Mouse (Mus musculus) midbrain, embryonic 11.5 days (tissue): ENCODE data around the gene Cxcl10. TPM values are rescaled to one million over a fixed set of nuclear protein-coding genes. Genes with fewer than 3 reads are reported as not detected.

ENCODE experiments used
- ATAC-seq: fragments of 200-750 bp; cut with Nextera tagmentation; 2 replicates; pipeline ENCODE4 v1.8.0; 2017; ENCODE audit warnings: moderate TSS enrichment, moderate library complexity; ENCODE audit not compliant: low FRiP score
- DNase-seq: peaks from one replicate; pipeline ENCODE4 v3.0.0; 2015; ENCODE audit warnings: low spot score; ENCODE audit errors: missing footprints
- H3K27ac ChIP-seq: fragments of 300-500 bp; sonication (generic); 2 replicates; pipeline ENCODE4 v1.5.1; 2014; ENCODE audit warnings: low read depth, low read length
- H3K27me3 ChIP-seq: fragments of 300-500 bp; sonication (generic); 2 replicates; pipeline ENCODE4 v1.6.1; 2014; ENCODE audit warnings: mild to moderate bottlenecking, low read length, moderate library complexity, mixed read lengths; ENCODE audit not compliant: control insufficient read depth, insufficient read depth
- H3K36me3 ChIP-seq: fragments of 300-500 bp; sonication (generic); 2 replicates; pipeline ENCODE4 v1.6.1; 2014; ENCODE audit warnings: mild to moderate bottlenecking, low read length, moderate library complexity, mixed read lengths; ENCODE audit not compliant: control insufficient read depth, insufficient read depth
- H3K4me1 ChIP-seq: fragments of 300-500 bp; sonication (generic); 2 replicates; pipeline ENCODE4 v1.6.1; 2014; ENCODE audit warnings: low read length; ENCODE audit not compliant: control insufficient read depth, insufficient read depth
- H3K4me2 ChIP-seq: fragments of 300-500 bp; sonication (generic); 2 replicates; pipeline ENCODE4 v1.6.1; 2014; ENCODE audit warnings: mild to moderate bottlenecking, moderate library complexity
- H3K4me3 ChIP-seq: fragments of 300-500 bp; sonication (generic); 2 replicates; pipeline ENCODE4 v1.5.1; 2014; ENCODE audit warnings: low read depth, low read length
- H3K9ac ChIP-seq: fragments of 300-500 bp; sonication (generic); 2 replicates; pipeline ENCODE4 v1.6.1; 2014; ENCODE audit warnings: low read length
- H3K9me3 ChIP-seq: fragments of 300-500 bp; sonication (generic); 2 replicates; pipeline ENCODE4 v1.6.1; 2016; ENCODE audit warnings: low read length; ENCODE audit not compliant: control insufficient read depth
- WGBS: fragments of 180-500 bp; shearing (Covaris S2); extraction: QIAGEN DNeasy Blood & Tissue Kit; methylation state at CpG from one replicate; pipeline ENCODE4 v1.1.7; 2014; 5-methylcytosine and 5-hydroxymethylcytosine counted together
- polyA plus RNA-seq: library from polyadenylated mRNA; unstranded; fragments of >200 nt; fragmentation: Nextera tagmentation; extraction: Ambion mirVana; gene quantifications from 2 replicates; pipeline ENCODE4 v1.2.1, GENCODE M21; 2014

Cxcl10 gene
- polyA plus RNA-seq, 1 experiment from 2014 or later: 0.33 TPM

DNA sequence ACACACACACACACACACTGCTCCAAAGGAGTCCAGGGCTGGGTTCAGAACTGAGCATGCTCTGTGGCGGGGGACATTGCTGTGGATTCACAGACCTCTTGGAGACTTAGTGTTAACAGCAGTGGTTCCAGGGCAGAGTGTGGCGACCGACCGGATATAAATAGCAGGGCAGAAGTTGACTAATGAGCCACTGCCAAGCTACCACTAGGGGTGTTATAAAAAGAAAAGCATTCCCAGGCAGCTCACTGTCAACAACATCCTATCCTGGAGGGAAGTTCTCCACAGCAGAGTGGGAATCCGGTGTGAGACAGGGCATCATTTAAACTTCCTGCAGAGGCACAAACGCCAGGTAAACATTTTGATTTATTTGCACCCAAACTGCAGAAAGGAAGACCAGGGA lies 38.0 kb upstream of the Cxcl10 start:
- H3K27ac ChIP-seq: no peak overlapping the region
- H3K4me2 ChIP-seq: no peak overlapping the region
- WGBS: 63% methylated on average over 6 of the region's 6 CpGs
- no peaks in the 10 kb centered on the region for H3K9me3 ChIP-seq
- no peak overlapping the region for H3K4me3 ChIP-seq
- ATAC-seq (no peak), DNase-seq (peak; percentile 75)
- H3K4me1 ChIP-seq: no peaks in the 10 kb centered on the region
- no peaks in the 10 kb centered on the region for H3K36me3 ChIP-seq
- no peak overlapping the region for H3K9ac ChIP-seq
- peaks cover 3% of the 10 kb centered on the region for H3K27me3 ChIP-seq

DNA sequence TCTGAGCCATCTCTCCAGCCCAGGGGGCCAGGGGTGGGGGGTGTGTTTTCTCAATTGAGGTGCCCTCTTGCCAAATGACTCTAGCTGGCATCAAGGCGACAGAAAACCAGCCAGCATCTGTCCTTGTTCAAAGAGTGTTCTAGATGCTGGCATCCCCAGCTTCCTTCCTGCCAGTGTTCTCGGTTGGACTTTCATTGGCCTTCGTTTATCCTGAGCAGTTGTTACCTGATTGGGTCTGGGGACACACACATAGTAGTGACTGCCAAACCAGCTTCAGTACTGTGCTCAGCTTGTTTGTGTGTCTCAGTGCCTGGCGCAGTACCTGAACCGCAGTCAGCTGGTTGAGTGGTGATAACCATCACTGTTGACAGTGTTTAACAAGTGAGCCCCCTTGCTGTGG lies 37.4 kb upstream of the Cxcl10 start:
- Histone ChIP-seq H3K4me2 (no peak overlapping the region), H3K9ac (no peak overlapping the region), H3K27ac (no peak overlapping the region), H3K4me1 (no peaks in the 10 kb centered on the region), H3K36me3 (no peaks in the 10 kb centered on the region), H3K27me3 (peaks cover 2% of the 10 kb centered on the region; the same call in 1 of the 2 replicates), H3K9me3 (no peaks in the 10 kb centered on the region), H3K4me3 (no peak overlapping the region)
- peak; percentile 44 for DNase-seq
- no peak for ATAC-seq
- WGBS: 88% methylated on average over 5 of the region's 5 CpGs

DNA sequence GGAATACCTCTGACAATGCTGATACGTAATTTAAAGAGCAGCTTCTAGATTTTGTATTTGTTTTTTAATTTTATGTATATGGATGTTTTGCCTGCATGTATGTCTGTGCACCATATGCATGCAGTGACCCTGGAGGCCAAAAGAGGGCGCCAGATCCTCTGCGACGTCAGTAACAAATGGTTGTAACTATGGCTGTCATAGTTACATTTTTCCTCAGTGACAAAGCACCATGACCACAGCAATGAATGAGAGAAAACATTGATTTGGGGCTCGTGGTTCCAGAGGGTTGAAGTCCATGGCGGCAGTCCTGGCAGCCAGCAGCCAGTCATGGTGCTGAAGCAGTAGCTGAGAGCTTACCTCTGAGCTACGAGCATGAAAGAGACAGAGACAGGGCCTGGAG lies 36.2 kb upstream of the Cxcl10 start:
- H3K9me3 ChIP-seq: no peaks in the 10 kb centered on the region
- no peak overlapping the region for H3K27ac ChIP-seq
- WGBS: 43% methylated on average over 7 of the region's 7 CpGs
- ATAC-seq (no peak), DNase-seq (peak; percentile 88)
- no peak overlapping the region for H3K4me3 ChIP-seq
- no peaks in the 10 kb centered on the region for H3K27me3 ChIP-seq
- H3K4me1 ChIP-seq: no peaks in the 10 kb centered on the region
- no peak overlapping the region for H3K9ac ChIP-seq
- H3K4me2 ChIP-seq: no peak overlapping the region
- H3K36me3 ChIP-seq: no peaks in the 10 kb centered on the region

DNA sequence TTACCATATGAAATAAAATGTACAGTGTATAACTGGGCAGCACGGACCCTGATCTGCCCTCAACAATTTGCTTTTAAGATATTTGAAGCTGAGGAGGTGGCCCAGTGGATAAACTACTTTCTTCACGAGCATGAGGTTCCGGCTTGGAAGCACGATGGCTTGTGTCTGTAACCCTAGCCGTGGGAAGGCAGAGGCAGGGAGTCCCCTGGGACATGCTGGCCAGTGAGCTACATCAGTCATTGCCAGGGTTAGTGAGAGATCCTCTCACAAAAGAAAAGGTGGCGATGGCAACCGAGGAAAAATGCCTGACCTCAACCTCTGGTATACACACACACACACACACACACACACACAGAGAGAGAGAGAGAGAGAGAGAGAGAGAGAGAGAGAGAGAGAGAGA lies 35.1 kb upstream of the Cxcl10 start:
- no peaks in the 10 kb centered on the region for H3K4me1 ChIP-seq
- WGBS: 65% methylated on average over 7 of the region's 7 CpGs
- peak; percentile 38; the same call in 1 of the 2 replicates for ATAC-seq
- no peak overlapping the region for H3K9ac ChIP-seq
- H3K27ac ChIP-seq: no peak overlapping the region
- H3K4me3 ChIP-seq: no peak overlapping the region
- DNase-seq: peak; percentile 88
- no peaks in the 10 kb centered on the region for H3K9me3 ChIP-seq
- H3K36me3 ChIP-seq: no peaks in the 10 kb centered on the region
- H3K27me3 ChIP-seq: no peaks in the 10 kb centered on the region
- H3K4me2 ChIP-seq: no peak overlapping the region

DNA sequence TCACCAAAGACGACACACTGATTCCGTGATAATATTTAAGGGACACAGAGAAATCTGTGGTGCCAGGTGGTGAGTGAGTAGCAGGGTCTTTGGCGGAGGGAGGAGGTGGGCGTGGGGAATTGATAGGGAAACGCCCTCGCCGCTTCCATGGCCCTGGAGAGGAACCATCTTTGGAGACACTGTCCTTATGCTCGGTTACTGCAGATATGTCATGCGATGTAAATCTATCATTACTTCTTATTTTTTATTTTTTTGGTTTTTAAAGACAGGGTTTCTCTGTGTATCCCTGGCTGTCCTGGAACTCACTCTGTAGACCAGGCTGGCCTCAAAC lies 33.6 kb upstream of the Cxcl10 start:
- Histone ChIP-seq H3K9me3 (no peaks in the 10 kb centered on the region), H3K4me3 (no peak overlapping the region)

DNA sequence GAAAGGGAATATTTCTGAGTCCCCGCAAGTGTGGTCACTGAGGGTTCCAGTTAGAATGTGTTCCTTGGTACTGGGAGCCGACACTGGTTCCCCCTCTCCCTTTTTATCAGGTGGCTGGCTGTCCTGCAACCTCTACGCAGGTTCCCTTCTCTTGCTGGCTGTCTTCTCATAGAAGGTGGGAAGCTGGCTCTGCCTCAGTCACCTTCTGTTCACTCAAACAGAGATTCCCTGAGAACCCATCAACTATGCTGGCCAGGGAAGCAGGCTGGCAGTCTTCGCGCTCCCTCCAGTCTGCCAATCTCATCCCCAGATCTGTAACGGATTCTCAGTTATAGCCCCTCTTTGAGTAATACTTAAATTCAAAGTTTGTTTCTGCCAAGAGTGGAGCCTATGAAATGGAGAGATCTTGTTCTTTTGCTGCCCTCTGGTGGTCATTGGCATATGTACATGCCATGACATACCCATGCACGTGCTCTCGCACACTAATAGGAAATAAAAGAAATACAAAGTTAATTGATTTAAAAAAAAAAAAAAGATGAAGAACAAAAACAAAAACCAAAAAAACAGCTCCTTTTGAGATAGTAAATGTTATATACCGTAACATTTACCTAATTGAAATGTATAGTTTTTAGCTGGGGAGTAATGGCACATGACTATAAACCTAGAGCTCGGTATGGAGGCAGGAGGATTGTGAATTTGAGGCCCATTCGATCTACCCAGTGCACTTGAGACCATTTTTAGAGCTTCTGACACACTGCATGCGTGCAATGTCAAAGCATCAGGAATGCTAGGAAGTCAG lies 33.1 kb upstream of the Cxcl10 start:
- no peak overlapping the region for H3K27ac ChIP-seq
- H3K4me2 ChIP-seq: no peak overlapping the region
- ATAC-seq (peak; percentile 75), DNase-seq (peak; percentile 96)
- peaks cover 1% of the 10 kb centered on the region; the same call in 1 of the 2 replicates for H3K4me1 ChIP-seq
- H3K27me3 ChIP-seq: no peaks in the 10 kb centered on the region
- WGBS: 40% methylated on average over 12 of the region's 12 CpGs
- H3K36me3 ChIP-seq: no peaks in the 10 kb centered on the region
- no peak overlapping the region for H3K4me3 ChIP-seq
- no peak overlapping the region for H3K9ac ChIP-seq
- H3K9me3 ChIP-seq: no peaks in the 10 kb centered on the region

More for the DNA sequence above, 33.6 kb upstream of the Cxcl10 start:
- Histone ChIP-seq H3K4me1 (no peaks in the 10 kb centered on the region; the same call in 1 of the 2 replicates), H3K4me2 (no peak overlapping the region), H3K27ac (no peak overlapping the region), H3K9ac (no peak overlapping the region), H3K27me3 (no peaks in the 10 kb centered on the region), H3K36me3 (no peaks in the 10 kb centered on the region)
- 67% methylated on average over 9 of the region's 9 CpGs for WGBS
- ATAC-seq (no peak), DNase-seq (no peak)

DNA sequence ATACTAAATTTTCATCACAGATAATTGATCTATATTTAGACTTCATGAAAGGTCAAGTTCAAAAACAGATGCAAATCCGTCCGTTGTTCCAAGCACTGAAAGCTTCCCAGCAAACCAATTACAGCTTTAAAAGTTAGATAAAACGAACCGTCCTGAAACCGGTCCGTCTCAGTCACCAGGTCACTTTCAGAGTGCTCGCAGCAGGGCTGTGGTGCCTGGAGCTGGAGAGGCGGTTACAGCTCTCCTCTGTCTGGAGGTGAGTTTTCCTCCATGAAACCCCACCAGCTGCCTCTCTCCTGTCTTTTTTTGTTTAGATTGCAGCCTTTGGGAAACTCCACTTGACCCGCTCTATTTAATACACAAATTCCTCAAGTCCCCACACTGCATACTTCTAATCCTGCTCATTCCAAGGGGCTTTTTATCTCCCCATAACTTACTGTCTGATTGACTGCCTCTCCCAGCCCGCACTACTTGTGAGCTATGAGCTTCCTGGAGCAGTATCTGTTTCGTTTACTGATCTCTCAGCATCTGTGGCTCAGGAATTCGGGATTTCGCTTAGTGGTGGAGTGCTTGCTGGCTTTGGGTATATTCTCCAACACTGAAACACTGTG lies 28.2 kb upstream of the Cxcl10 start:
- Histone ChIP-seq H3K4me2 (no peak overlapping the region), H3K36me3 (no peaks in the 10 kb centered on the region), H3K27me3 (no peaks in the 10 kb centered on the region), H3K4me1 (peaks cover 2% of the 10 kb centered on the region; the same call in 1 of the 2 replicates), H3K27ac (no peak overlapping the region), H3K4me3 (no peak overlapping the region), H3K9me3 (no peaks in the 10 kb centered on the region), H3K9ac (peak overlapping the region; percentile 13; the same call in 1 of the 2 replicates)
- WGBS: 51% methylated on average over 13 of the region's 13 CpGs
- ATAC-seq (0 out of 2 replicates have a peak, but pooled peaks have one; percentile 20), DNase-seq (peak; percentile 75)

DNA sequence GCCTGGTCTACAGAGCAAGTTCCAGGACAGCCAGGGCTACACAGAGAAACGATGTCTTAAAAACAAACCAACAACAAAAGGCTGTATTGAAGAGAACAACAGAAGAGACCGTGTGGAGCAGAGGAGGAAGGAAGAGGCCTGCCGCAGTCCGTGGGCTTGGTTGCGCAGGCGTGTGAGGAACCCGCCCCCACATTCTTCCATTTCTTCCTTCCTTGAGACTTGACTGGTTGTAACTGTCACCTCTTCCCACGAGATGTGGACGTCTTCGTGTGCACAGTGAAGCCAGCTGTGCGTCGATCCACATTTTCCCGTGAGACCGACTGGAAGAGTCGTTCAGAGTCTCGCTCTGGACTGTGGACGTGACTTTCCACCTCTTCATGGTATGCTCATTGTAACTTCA lies 26.7 kb upstream of the Cxcl10 start:
- H3K27me3 ChIP-seq: no peaks in the 10 kb centered on the region
- 86% methylated on average over 17 of the region's 17 CpGs for WGBS
- no peak overlapping the region for H3K4me3 ChIP-seq
- H3K4me2 ChIP-seq: no peak overlapping the region
- no peak overlapping the region for H3K9ac ChIP-seq
- no peaks in the 10 kb centered on the region for H3K36me3 ChIP-seq
- peak; percentile 61 for DNase-seq
- no peaks in the 10 kb centered on the region for H3K9me3 ChIP-seq
- no peak for ATAC-seq
- no peak overlapping the region for H3K27ac ChIP-seq
- peaks cover 2% of the 10 kb centered on the region; the same call in 1 of the 2 replicates for H3K4me1 ChIP-seq

DNA sequence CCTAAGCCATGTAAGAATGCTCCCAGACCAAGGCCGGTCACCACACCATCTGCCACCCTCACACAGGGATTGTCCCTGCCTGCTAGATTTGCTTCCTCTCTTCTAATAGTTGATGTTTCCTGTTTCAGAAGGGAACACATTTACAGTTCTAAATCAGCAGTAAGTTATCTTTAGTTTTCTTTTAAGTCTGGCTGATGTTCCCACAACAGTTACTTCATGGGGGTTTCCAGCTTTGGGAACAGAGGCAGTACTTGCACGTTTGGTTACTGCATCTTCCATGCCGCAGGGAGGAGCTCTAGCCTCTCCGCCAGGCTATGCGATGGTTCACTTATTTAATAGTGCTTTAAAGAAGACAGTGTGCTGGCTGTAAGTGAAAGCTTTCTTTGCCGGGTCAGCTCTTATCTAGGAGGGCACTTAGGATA lies 26.0 kb upstream of the Cxcl10 start:
- DNase-seq (peak; percentile 37), ATAC-seq (no peak)
- no peak overlapping the region for H3K27ac ChIP-seq
- H3K27me3 ChIP-seq: no peaks in the 10 kb centered on the region
- no peak overlapping the region for H3K9ac ChIP-seq
- no peak overlapping the region for H3K4me3 ChIP-seq
- no peak overlapping the region for H3K4me2 ChIP-seq
- no peaks in the 10 kb centered on the region for H3K36me3 ChIP-seq
- H3K9me3 ChIP-seq: no peaks in the 10 kb centered on the region
- WGBS: 84% methylated on average over 6 of the region's 6 CpGs
- H3K4me1 ChIP-seq: peaks cover 2% of the 10 kb centered on the region; the same call in 1 of the 2 replicates
